Mouse (Mus musculus) liver, embryonic 11.5 days (tissue): ENCODE measurements at regions not wholly inside any gene's neighbourhood (a gene's known extent, or its start where the extent isn't known, plus 50 kb on each side); places are given as distances from the start of the nearest gene placed in this dataset.

ENCODE experiments used
- ATAC-seq: fragments of 200-750 bp; cut with Nextera tagmentation; replicated peaks from 2 replicates; pipeline ENCODE4 v1.8.0; 2017; ENCODE audit warnings: moderate number of reproducible peaks, mild to moderate bottlenecking, moderate TSS enrichment, moderate library complexity; ENCODE audit not compliant: low FRiP score
- DNase-seq: peaks from one replicate; pipeline ENCODE4 v3.0.0-alpha.2; 2017; ENCODE audit warnings: low spot score
- H3K27ac ChIP-seq: fragments of 300-500 bp; sonication (generic); 2 replicates; pipeline ENCODE4 v1.5.1; 2014; ENCODE audit warnings: mild to moderate bottlenecking, low read depth, low read length, control low read depth
- H3K27me3 ChIP-seq: fragments of 300-500 bp; sonication (generic); replicated peaks from 2 replicates; pipeline ENCODE4 v1.6.1; 2014; ENCODE audit warnings: low read length, mixed read lengths; ENCODE audit not compliant: control insufficient read depth, insufficient read depth
- H3K36me3 ChIP-seq: fragments of 300-500 bp; sonication (generic); 2 replicates; pipeline ENCODE4 v1.6.1; 2014; ENCODE audit warnings: mild to moderate bottlenecking, low read length, moderate library complexity, mixed read lengths; ENCODE audit not compliant: control insufficient read depth, insufficient read depth
- H3K4me1 ChIP-seq: fragments of 300-500 bp; sonication (generic); replicated peaks from 2 replicates; pipeline ENCODE4 v1.6.1; 2014; ENCODE audit warnings: low read length, mixed read lengths; ENCODE audit not compliant: control insufficient read depth, insufficient read depth
- H3K4me2 ChIP-seq: fragments of 300-500 bp; sonication (generic); 2 replicates; pipeline ENCODE4 v1.6.1; 2014; ENCODE audit warnings: mild to moderate bottlenecking, control low read depth, moderate library complexity
- H3K4me3 ChIP-seq: fragments of 300-500 bp; sonication (generic); 2 replicates; pipeline ENCODE4 v1.5.1; 2014; ENCODE audit warnings: low read depth, low read length, control low read depth
- H3K9ac ChIP-seq: fragments of 300-500 bp; sonication (generic); 2 replicates; pipeline ENCODE4 v1.6.1; 2014; ENCODE audit warnings: low read depth, low read length, control low read depth
- H3K9me3 ChIP-seq: fragments of 300-500 bp; sonication (generic); 2 replicates; pipeline ENCODE4 v1.6.1; 2016; ENCODE audit warnings: low read length, inconsistent platforms, mixed read lengths; ENCODE audit not compliant: control insufficient read depth
- WGBS: fragments of 180-500 bp; shearing (Covaris S2); extraction: QIAGEN DNeasy Blood & Tissue Kit; methylation state at CpG from one replicate; pipeline ENCODE4 v1.1.7; 2014; 5-methylcytosine and 5-hydroxymethylcytosine counted together

DNA sequence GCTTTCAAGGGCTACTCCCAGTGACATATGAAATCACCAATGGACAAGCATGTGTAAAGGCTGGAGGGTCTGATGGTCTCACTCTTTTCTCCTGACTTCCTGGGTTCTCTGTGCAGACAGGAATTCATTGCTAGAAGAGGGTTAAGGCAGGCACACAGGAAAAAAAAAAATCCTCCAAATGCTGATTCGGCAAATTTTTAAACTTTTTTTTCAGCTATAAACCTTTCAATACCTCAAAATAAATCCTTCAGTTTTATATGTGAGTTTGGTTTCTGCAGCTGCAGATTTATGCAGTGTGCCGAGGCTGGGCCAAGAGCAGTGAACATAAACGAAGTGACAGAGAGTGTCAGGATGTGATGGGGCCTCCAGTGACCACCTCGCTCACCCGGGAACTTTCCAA lies 235.9 kb upstream of the Sox9 start:
- H3K36me3 ChIP-seq = no peaks in the 10 kb centered on the region
- no peak overlapping the region for H3K4me2 ChIP-seq
- WGBS = 64% methylated on average over 5 of the region's 5 CpGs
- H3K27me3 ChIP-seq = no peaks in the 10 kb centered on the region
- DNase-seq = no peak
- no peaks in the 10 kb centered on the region for H3K9me3 ChIP-seq
- ATAC-seq = no peak
- no peak overlapping the region for H3K4me3 ChIP-seq
- no peak overlapping the region for H3K27ac ChIP-seq
- no peaks in the 10 kb centered on the region for H3K4me1 ChIP-seq
- H3K9ac ChIP-seq = no peak overlapping the region

DNA sequence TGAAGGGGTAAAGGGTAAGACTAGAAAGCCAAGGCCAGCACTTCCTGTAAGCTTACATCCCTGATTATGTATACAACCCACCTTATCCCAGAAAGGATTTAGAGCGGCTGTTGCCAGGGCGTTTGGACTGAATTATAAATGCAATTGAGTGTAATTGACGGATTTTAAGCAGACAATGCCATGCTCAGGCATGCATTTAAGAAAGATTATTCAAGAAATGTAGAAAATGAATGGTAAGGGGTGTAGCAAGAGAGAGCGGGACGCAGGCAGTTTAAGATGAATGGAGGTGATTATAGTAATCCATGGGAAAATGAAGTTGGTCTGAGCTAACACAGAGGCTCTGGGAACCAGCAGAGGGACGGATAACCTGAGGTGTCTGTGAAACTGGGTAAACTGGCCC lies 229.2 kb upstream of the Sox9 start:
- DNase-seq = no peak
- Histone ChIP-seq H3K4me1 (no peaks in the 10 kb centered on the region), H3K4me2 (no peak overlapping the region), H3K9ac (no peak overlapping the region), H3K27ac (no peak overlapping the region), H3K36me3 (no peaks in the 10 kb centered on the region), H3K27me3 (no peaks in the 10 kb centered on the region), H3K9me3 (no peaks in the 10 kb centered on the region), H3K4me3 (no peak overlapping the region)
- 73% methylated on average over 6 of the region's 6 CpGs for WGBS
- ATAC-seq = no peak

DNA sequence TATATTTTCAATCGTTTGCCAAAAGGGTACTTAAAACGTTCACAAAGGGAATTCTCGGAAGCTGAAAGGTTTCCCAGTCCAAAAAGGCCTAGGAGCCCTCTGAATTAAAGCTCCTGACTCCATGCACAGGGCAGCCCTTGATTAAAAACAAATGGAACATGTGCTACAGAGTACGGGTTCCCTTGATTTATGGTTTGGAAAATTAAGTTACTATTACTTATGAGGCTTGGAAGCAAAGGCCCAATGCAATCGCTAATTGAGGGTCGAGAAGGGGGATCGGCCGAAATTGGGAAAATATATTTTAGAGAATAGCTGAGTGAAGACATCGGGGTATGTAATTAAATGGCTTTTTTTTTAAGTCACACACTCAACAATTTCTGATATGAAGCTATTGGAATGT lies 219.0 kb upstream of the Sox9 start:
- no peak overlapping the region for H3K9ac ChIP-seq
- no peaks in the 10 kb centered on the region for H3K27me3 ChIP-seq
- WGBS = 80% methylated on average over 9 of the region's 9 CpGs
- no peak overlapping the region for H3K27ac ChIP-seq
- H3K4me3 ChIP-seq = no peak overlapping the region
- H3K4me2 ChIP-seq = no peak overlapping the region
- no peaks in the 10 kb centered on the region for H3K9me3 ChIP-seq
- ATAC-seq (no peak), DNase-seq (no peak)
- no peaks in the 10 kb centered on the region for H3K4me1 ChIP-seq
- H3K36me3 ChIP-seq = no peaks in the 10 kb centered on the region

DNA sequence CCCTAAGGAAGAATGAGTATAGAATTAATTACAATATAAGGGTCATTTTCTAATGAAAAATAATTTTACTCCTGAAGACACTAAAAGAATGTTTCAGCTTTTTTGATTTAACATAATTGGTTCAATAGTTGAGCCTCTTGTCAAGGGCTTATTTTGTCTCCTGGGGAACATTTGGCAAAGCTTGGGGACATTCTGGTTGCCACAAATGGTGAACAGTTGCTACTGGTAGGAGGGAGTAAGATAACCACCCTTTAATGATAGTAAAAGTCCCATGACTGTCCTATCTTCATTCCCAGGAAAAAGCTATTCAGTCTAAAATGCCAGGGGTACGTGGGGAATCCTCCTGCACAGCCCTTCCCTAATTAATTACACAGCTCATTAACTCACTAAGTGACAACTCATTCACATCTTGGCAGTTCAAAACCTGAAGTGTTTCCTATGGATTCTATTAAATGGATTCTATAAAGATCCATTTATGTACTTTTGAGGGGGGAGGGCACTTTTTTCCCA lies 217.3 kb upstream of the Sox9 start:
- no peak overlapping the region for H3K4me3 ChIP-seq
- no peak overlapping the region for H3K27ac ChIP-seq
- H3K27me3 ChIP-seq = no peaks in the 10 kb centered on the region
- H3K4me2 ChIP-seq = no peak overlapping the region
- H3K9ac ChIP-seq = no peak overlapping the region
- 29% methylated on average over 1 of the region's 1 CpGs for WGBS
- no peaks in the 10 kb centered on the region for H3K9me3 ChIP-seq
- no peaks in the 10 kb centered on the region for H3K4me1 ChIP-seq
- H3K36me3 ChIP-seq = no peaks in the 10 kb centered on the region
- no peak for ATAC-seq
- DNase-seq = no peak

DNA sequence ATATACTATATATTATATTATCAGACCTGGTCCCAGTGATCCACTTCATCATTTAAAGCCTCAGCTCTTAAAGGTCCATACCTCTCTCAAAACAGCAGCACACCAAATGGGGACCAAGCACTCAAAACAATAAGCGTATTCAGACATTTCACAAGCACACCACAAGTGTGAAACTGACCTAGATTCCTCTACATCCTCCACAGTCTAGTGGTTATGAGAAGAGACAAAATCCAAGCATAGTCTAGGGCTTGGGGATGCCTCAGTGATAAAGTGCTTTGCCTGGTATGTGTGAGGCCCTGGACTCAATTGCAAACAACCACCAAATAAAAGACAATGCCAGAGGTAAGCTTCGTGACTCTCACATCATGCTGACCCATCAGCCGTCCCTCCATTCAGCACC lies 216.0 kb upstream of the Sox9 start:
- Histone ChIP-seq H3K27me3 (no peaks in the 10 kb centered on the region), H3K36me3 (no peaks in the 10 kb centered on the region), H3K27ac (no peak overlapping the region), H3K9me3 (no peaks in the 10 kb centered on the region), H3K4me2 (no peak overlapping the region), H3K9ac (no peak overlapping the region), H3K4me3 (no peak overlapping the region), H3K4me1 (no peaks in the 10 kb centered on the region)
- WGBS = 80% methylated on average over 3 of the region's 3 CpGs
- ATAC-seq = no peak
- no peak for DNase-seq

DNA sequence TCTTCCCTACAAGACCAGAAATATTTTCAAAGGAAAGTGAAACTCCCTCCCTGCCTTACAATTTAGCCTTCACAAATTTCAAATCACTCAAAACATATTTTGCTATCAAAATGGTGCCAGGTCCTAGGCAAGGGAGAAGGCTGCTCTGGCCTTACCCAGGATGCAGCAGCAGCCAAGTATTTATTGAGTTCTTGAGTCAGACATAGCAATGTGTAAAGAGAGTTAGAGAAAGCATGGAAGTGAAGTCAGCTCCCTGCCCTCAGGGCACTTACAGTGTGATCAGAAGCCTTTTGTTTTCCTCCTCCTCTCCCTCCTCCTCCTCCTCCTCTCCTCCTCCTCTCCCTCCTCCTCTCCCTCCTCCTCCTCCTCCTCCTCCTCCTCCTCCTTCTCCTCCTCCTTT lies 194.6 kb upstream of the Sox9 start:
- H3K27me3 ChIP-seq = no peaks in the 10 kb centered on the region
- no peaks in the 10 kb centered on the region for H3K36me3 ChIP-seq
- H3K4me3 ChIP-seq = no peak overlapping the region
- no peak overlapping the region for H3K27ac ChIP-seq
- H3K9ac ChIP-seq = no peak overlapping the region
- ATAC-seq (no peak), DNase-seq (no peak)
- H3K4me1 ChIP-seq = no peaks in the 10 kb centered on the region
- H3K4me2 ChIP-seq = no peak overlapping the region
- H3K9me3 ChIP-seq = peaks cover 7% of the 10 kb centered on the region; the same call in 1 of the 2 replicates

DNA sequence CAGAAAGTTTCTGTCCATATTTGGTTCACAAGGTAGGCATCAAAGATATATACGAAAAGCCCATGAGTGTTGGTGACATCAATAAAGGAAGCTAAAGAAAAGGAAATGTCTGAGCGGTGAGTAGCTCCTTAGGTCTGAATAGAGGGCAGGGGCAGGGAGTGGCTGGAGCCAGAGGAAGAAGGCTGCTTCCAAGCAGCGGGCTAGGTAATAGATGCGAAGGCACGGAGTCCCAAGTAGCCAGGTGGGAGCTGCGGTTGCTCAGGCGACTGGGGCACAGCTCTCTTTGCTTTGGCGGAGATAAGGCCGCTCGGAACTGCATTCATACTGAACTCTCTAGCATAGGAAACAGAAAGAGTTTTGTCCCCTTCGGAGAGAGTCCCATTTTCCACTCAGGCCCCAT lies 193.9 kb upstream of the Sox9 start:
- no peak overlapping the region for H3K4me2 ChIP-seq
- H3K9me3 ChIP-seq = peaks cover 7% of the 10 kb centered on the region; the same call in 1 of the 2 replicates
- DNase-seq (no peak), ATAC-seq (no peak)
- H3K4me3 ChIP-seq = no peak overlapping the region
- no peaks in the 10 kb centered on the region for H3K36me3 ChIP-seq
- no peaks in the 10 kb centered on the region for H3K27me3 ChIP-seq
- H3K27ac ChIP-seq = no peak overlapping the region
- H3K4me1 ChIP-seq = no peaks in the 10 kb centered on the region
- no peak overlapping the region for H3K9ac ChIP-seq
- 55% methylated on average over 11 of the region's 11 CpGs for WGBS

DNA sequence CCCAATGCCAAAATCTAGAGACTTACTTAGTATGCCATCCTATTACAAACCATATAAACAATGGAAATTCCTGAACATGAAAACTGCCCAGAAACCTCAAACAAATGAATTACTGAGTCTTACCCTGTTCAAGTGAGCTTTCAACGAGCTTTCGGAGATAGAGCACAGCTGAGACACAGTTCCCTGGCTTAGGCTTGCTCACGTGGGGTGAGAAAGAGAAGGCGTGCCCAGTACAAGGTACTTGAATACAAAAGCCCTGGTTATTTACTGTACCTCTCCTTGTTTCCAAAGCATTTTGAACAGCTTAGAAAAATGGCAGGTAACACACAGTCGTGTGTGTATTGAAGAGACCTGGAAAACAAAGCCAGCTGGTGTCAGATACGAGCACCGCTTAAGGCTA lies 191.8 kb upstream of the Sox9 start:
- Histone ChIP-seq H3K4me1 (no peaks in the 10 kb centered on the region), H3K36me3 (no peaks in the 10 kb centered on the region), H3K9me3 (peaks cover 7% of the 10 kb centered on the region; the same call in 1 of the 2 replicates), H3K27ac (no peak overlapping the region), H3K4me3 (no peak overlapping the region), H3K9ac (no peak overlapping the region), H3K4me2 (no peak overlapping the region), H3K27me3 (no peaks in the 10 kb centered on the region)
- no peak for ATAC-seq
- 83% methylated on average over 7 of the region's 7 CpGs for WGBS
- no peak for DNase-seq

DNA sequence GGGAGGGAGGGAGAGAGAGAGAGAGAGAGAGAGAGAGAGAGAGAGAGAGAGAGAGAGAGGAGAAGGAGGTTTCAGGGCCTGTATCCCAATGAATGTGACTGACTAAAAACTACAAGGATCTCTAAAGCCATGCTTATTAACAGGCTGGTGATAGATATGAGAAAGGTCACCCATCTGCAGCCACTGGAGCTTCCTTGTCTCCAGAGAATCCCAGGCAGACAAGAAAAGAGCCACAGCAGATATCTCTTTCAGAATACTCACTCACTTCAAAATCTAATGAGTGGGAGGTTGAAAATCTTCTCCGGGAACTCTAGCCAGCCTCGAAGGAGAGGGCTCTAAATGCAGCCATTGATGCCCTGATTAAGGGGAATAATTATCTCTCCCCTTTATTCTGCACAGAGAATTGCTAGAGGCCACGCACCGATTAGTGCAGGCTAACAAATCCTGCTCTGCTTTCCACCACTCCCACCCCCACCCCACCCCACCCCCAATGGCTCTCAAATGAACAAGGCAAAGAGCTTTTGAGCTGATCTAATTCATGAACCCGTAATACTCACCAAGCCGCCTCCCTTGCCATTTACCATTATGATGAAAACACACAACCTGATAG lies 189.5 kb upstream of the Sox9 start:
- Histone ChIP-seq H3K4me1 (no peaks in the 10 kb centered on the region), H3K27me3 (no peaks in the 10 kb centered on the region), H3K9me3 (peaks cover 7% of the 10 kb centered on the region; the same call in 1 of the 2 replicates), H3K27ac (no peak overlapping the region), H3K9ac (no peak overlapping the region), H3K36me3 (no peaks in the 10 kb centered on the region), H3K4me2 (no peak overlapping the region), H3K4me3 (no peak overlapping the region)
- DNase-seq (no peak), ATAC-seq (no peak)
- WGBS = 64% methylated on average over 6 of the region's 6 CpGs
